Mouse (Mus musculus): ENCODE measurements around the gene Gm9821.
A peak's percentile ranks its signal among the peaks of the same experiment; 100 is the strongest.

The Gm9821 gene

DNA sequence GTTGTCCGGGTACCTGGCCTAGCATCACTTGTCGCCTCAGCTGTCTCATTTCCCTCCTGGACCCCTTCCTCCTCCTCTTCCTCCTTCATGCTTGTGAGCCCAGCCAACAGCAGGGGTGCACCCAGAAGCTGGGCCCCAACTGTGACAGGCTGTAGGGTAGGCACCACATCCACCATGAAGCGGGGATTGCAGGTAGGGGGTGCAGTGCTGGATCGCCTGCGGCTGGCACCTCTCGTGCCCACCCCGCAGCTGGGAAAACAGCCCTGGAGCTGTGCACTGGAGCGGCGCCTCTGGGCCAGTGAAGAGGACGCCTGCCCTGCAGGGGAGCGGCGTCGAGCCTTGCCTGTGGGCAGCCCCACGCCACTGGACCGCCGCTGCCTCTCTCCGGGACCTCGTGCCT is at the start of gene Gm9821:
Gene Gm9821, plus strand, starts transcription at position 221 of the 400 bp plus-strand sequence.
- no peak for DNase-seq (ENCODE audit: low spot score)

GRCm38 (mm10) chr2:91897968-91898367 is 47.5 kb upstream of the Gm9821 start:
- no peak for DNase-seq (ENCODE audit: low spot score)

GRCm38 (mm10) chr2:91899141-91899540 is 46.4 kb upstream of the Gm9821 start:
- no peak for DNase-seq (ENCODE audit: low spot score)

DNA sequence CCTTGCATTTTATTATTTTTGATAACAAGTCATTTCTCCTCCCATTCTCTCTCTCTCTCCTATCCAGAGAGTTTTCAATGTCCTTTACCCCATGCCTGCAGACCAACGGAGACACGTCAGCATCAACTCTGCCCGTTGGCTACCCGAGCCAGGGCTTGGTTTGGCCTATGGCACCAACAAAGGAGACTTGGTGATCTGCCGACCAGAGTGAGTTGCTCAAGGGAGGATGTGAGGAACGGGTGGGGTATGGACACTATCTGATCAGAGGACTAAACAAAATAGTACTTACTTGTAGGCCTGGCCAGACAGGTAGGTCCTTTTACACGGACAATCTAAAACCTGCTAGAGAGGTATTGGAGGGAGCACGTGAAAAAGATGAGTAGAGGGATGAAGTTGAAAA is 45.1 kb upstream of the Gm9821 start:
- no peak for DNase-seq (ENCODE audit: low spot score)

DNA sequence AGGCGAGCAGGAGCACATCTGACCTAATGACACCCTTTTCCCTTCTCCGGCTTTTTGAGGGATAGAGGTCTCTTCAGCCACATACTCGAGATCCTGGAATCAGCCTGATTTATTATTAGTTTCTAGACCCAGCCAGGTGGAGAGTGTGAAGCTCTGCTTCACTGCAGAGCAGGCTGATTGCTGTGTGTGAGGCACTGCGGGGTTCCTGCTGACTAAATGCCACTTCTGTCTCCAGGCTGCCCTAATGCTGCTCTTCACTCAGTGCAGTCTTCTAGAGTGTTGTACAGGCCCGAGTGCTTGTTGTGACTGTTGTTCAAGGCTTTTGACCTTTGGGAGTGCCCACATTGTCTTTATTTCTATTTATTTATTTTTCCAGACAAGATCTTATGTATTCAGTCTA is 43.2 kb upstream of the Gm9821 start:
- DNase-seq (ENCODE audit: low spot score) = no peak

DNA sequence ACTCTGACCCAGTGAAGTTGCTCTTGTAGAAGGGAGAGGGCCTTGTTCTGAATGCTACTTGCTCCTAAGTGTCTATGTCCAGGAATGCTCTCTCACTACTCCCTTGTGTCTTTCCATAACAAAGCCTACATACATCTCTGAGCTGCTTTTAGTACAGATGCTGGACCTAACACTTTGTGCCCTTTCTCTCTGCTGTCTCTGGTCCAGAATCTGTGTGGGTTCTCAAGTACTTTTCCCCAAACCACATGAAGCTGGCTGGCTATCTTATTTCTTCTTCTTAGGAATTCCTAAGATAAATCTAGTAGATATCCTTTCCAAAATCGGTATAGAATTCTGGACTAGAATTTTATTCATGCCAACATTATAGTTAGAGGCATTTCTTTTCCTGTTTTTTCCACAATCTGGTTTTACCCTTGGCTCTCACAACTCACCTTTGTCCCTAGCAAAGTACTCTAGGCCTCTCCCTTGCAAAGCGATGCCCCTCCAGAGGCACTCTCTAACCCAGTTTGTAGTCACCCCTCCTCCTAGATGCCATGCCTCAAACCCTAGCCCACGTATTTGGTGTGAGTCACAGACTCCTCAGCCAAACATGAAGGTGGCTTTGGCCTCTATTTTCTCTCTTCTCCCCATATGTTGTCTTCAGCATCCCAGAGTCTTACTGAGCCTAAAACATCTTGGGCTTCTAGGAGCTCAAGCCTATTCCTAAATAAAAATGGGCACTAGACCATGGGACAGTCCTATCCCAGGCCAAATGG is 42.2 kb upstream of the Gm9821 start:
- DNase-seq (ENCODE audit: low spot score) = no peak

- no peak for DNase-seq (ENCODE audit: low spot score)
These were observed 40.7 kb upstream of the Gm9821 start for GRCm38 (mm10) chr2:91904618-91905307.

GRCm38 (mm10) chr2:91906141-91906540 is 39.4 kb upstream of the Gm9821 start:
- peak; percentile 84 for DNase-seq (ENCODE audit: low spot score)

DNA sequence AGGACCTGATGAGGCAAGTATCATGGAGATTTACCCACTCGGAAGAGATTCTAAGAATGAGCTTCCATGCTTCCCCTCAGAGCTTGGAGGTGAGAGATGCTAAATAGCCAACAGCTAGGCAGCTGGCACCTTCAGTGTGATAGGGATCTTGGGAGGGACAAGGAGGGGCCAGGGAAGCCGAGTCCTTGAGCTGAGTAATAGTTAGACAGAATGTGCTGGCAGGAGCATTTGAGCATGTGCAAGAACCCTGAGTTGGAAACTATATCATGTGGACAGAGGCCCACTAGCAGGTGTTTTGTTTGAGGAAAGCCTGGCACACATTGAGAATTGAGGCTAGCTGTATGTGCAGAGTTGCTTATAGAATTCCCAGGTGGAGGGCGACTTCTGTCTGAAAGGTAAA is 32.9 kb upstream of the Gm9821 start:
- no peak for DNase-seq (ENCODE audit: low spot score)

DNA sequence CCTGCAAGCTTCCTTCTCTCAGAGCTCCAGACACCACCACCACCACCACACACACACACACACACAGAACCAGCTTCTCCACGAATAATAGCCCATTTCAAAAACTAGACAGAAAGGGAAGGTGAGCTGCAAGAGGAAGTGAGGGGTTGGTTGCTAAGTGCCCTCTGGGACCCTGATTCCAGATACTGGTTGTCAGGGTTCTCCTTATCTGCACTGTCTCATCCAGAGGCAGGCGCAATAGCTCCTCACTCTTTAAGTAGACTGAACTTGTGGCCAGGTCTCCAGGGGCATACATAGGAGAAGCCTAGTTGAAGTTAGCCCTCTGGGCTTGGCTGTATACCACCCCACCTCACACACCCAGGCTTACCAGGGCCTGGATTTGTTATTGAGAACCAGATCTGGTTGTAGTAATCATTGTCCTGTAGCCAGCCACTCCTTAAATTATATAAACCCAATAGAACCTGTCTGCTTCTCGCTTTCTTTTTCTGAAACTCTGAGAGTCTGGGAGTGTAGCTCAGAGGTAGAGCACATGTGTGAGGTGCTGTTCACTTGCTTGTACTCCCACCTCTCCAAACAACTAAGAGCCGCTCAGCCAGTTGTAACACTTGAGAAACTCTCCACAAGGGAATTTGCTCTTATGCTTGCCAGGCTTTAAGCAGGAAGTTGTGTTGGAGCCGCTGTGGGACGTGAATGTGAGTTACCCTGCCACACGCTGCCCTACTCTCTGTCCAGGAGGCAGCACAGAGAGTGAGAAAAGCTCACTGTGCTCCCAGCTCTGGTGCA is 32.0 kb upstream of the Gm9821 start:
- no peak for DNase-seq (ENCODE audit: low spot score)

DNA sequence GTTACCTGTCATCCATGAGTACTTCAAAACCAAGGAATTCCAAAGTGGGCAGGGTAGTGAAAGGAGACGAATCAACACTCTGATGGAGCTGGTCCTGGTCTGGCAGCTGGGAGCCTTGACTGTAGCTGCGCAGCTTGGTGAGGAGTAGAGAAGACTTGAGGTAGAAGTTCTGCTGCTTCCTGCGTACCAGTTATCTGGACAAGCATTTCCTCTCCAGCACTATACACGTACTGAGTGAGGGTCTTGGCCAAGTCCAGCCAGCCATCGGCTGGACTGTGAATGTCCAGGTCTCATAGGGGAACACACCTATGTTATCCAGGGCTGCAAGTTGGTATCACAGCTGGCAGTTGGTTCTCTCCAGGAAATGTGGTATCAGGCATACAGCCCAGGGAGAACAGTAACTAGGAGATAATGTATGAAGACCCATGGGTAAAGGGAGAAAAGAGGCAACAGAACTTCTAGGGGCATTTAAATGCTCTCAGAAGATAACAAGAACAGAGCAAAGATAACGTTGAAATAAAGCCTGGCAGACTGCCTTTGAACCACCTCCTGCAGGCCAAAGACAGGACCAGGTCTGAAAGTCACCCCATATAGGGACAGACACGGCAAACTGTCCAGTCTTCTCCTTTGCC is 29.0 kb upstream of the Gm9821 start:
- DNase-seq (ENCODE audit: low spot score) = no peak

GRCm38 (mm10) chr2:91917096-91917495 is 28.4 kb upstream of the Gm9821 start:
- no peak for DNase-seq (ENCODE audit: low spot score)

- no peak for DNase-seq (ENCODE audit: low spot score)
These were observed 25.4 kb upstream of the Gm9821 start for GRCm38 (mm10) chr2:91920130-91920529.

- DNase-seq (ENCODE audit: low spot score) = peak; percentile 45
These were observed 24.2 kb upstream of the Gm9821 start for GRCm38 (mm10) chr2:91921181-91921789.

DNA sequence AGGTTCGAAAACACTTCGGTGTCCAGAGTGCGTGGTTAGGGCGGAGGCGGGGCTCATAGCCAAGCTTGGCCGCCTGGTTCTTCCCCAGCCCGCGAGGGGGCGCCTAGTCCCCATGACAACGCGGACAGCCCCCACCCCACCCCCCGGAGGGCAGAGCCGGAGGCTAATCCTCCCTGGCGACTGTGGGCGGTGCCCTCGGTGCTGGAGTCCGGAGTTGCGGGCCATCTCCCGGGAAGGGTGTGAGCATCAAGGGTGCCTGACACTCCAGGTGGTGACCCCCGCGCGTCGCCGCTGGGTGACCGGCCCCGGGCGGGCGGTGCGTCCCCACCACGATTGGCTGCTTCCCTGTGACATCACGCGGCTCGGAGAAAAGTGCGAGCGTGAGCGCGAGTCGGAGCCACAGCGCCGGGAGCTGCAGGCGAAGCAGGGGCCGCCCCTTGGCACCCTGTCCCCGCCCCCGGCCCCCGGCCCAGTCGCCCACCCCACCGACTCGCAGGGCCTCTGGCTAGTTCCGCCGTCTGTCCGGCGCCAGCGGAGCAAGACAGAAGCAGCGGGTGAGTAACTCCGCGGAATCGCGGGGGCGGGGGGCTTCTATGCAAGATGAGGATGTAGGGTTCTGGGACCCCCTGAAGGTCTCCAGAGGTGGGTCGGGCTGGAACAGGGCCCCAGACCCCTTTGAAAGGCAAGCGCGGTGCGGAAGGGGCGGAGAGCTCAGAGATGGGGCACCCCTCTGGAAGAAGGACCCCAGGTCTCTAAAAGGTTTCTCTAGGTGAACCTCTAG is 23.5 kb upstream of the Gm9821 start:
- no peak for DNase-seq (ENCODE audit: low spot score)

DNA sequence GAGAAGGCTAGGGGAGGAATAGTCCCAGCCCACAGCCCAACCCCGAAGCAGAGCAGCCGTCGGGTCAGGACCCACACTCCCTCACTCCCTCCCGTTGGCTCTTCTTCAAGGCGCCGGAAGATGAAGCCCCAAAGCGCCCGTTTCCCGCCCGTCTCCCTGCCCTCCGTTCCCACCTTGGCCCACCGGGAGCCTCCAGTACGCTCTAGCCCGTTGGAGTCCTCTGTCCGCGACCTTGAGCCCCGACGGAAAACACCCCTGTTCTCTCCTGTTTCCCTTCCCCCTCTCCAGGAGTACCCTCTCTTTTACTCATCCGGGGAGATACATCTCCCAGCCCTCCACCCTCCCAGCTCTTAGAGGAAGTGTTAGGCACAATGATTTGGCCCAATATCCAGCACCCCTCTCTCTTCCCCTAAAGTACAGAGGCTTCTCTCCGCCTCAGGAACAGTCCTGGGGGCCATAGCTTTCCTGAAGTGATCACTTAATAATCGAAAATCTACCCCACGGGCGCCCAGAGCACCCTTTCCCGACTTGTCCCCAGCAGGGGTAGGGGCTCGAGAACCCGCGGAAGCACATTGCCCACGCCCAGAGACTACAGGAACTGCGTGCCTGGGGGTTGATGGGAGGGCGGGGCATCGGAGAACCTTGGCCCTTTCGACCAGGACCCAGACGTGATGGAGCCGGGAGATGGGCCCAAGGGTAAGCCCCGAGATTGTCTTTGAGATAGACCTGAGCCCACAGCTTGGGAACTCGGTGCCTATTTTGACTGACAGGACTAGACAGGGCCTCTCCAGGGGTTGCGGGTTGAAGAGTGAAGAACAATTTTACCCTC is 22.7 kb upstream of the Gm9821 start:
- DNase-seq (ENCODE audit: low spot score) = no peak

GRCm38 (mm10) chr2:91923415-91924337 is 21.8 kb upstream of the Gm9821 start:
- peak; percentile 67 for DNase-seq (ENCODE audit: low spot score)

- DNase-seq (ENCODE audit: low spot score) = no peak
These were observed 20.8 kb upstream of the Gm9821 start for GRCm38 (mm10) chr2:91924726-91925125.

DNA sequence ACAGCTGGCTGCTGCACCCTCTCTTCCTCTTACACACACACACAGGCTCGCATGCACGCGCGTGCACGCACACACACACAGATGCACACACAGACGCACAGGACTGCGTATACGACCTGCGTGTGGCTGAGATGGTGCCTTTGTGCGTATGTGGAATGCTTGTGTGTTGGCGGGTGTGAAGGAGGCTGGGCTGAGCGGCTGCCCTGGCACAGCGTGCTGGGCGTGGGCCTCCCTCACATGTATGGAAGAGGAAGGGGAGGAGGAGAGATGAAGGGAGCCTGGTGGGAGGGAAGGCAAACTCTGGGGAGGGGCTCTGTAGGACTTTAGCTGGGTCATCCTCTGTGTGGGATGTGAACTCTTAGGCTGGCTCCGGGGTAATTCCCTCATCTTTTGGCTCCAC is 20.1 kb upstream of the Gm9821 start:
- no peak for DNase-seq (ENCODE audit: low spot score)
